Mouse (Mus musculus): ENCODE measurements around the gene Rnf135. TPM values are rescaled to one million over a fixed set of nuclear protein-coding genes. Genes with fewer than 3 reads are reported as not detected.

Gene Rnf135
- polyA plus RNA-seq, 1 experiment = 17.9 TPM

GRCm38 (mm10) chr11:80199316-80199715, 15.7 kb downstream of the Rnf135 start:
- TF ChIP-seq CTCF (IDR thresholded peaks at IDR 0.05; ENCODE audit: low read depth, low read length) = no peak
- TF ChIP-seq POLR2A (IDR thresholded peaks at IDR 0.05; ENCODE audit: borderline replicate concordance, low read depth, low read length) = no peak
- Histone ChIP-seq H3K27ac (ENCODE audit: insufficient read depth, low read depth, low read length) (no peak overlapping the region), H3K4me3 (ENCODE audit: insufficient read depth, low read length) (no peak overlapping the region), H3K4me1 (ENCODE audit: control insufficient read depth, insufficient read depth, low read length) (no peaks in the 10 kb centered on the region)

GRCm38 (mm10) chr11:80199773-80200172, 16.1 kb downstream of the Rnf135 start:
- Histone ChIP-seq H3K4me1 (ENCODE audit: control insufficient read depth, insufficient read depth, low read length) (no peaks in the 10 kb centered on the region), H3K27ac (ENCODE audit: insufficient read depth, low read depth, low read length) (no peak overlapping the region), H3K4me3 (ENCODE audit: insufficient read depth, low read length) (no peak overlapping the region)
- TF ChIP-seq POLR2A (IDR thresholded peaks at IDR 0.05; ENCODE audit: borderline replicate concordance, low read depth, low read length) (no peak), CTCF (IDR thresholded peaks at IDR 0.05; ENCODE audit: low read depth, low read length) (no peak)

- Histone ChIP-seq H3K4me1 (ENCODE audit: control insufficient read depth, insufficient read depth, low read length) (no peaks in the 10 kb centered on the region), H3K4me3 (ENCODE audit: insufficient read depth, low read length) (no peak overlapping the region), H3K27ac (ENCODE audit: insufficient read depth, low read depth, low read length) (no peak overlapping the region)
- TF ChIP-seq CTCF (IDR thresholded peaks at IDR 0.05; ENCODE audit: low read depth, low read length) (0 out of 2 replicates have a peak, but pooled peaks have one; percentile 16), POLR2A (IDR thresholded peaks at IDR 0.05; ENCODE audit: borderline replicate concordance, low read depth, low read length) (no peak)
Observed at GRCm38 (mm10) chr11:80200326-80200725, 16.7 kb downstream of the Rnf135 start.

GRCm38 (mm10) chr11:80202296-80202695, 18.6 kb downstream of the Rnf135 start:
- TF ChIP-seq POLR2A (IDR thresholded peaks at IDR 0.05; ENCODE audit: borderline replicate concordance, low read depth, low read length) (no peak), CTCF (IDR thresholded peaks at IDR 0.05; ENCODE audit: low read depth, low read length) (no peak)
- H3K4me1 ChIP-seq (ENCODE audit: control insufficient read depth, insufficient read depth, low read length) = no peaks in the 10 kb centered on the region
- no peak overlapping the region for H3K27ac ChIP-seq (ENCODE audit: insufficient read depth, low read depth, low read length)
- no peak overlapping the region for H3K4me3 ChIP-seq (ENCODE audit: insufficient read depth, low read length)

GRCm38 (mm10) chr11:80204037-80204436, 20.4 kb downstream of the Rnf135 start:
- Histone ChIP-seq H3K4me1 (ENCODE audit: control insufficient read depth, insufficient read depth, low read length) (no peaks in the 10 kb centered on the region), H3K4me3 (ENCODE audit: insufficient read depth, low read length) (no peak overlapping the region), H3K27ac (ENCODE audit: insufficient read depth, low read depth, low read length) (no peak overlapping the region)
- no peak for TF ChIP-seq CTCF (IDR thresholded peaks at IDR 0.05; ENCODE audit: low read depth, low read length)
- TF ChIP-seq POLR2A (IDR thresholded peaks at IDR 0.05; ENCODE audit: borderline replicate concordance, low read depth, low read length) = no peak

GRCm38 (mm10) chr11:80204941-80205340, 21.3 kb downstream of the Rnf135 start:
- Histone ChIP-seq H3K27ac (ENCODE audit: insufficient read depth, low read depth, low read length) (no peak overlapping the region), H3K4me1 (ENCODE audit: control insufficient read depth, insufficient read depth, low read length) (no peaks in the 10 kb centered on the region), H3K4me3 (ENCODE audit: insufficient read depth, low read length) (no peak overlapping the region)
- TF ChIP-seq CTCF (IDR thresholded peaks at IDR 0.05; ENCODE audit: low read depth, low read length) (no peak), POLR2A (IDR thresholded peaks at IDR 0.05; ENCODE audit: borderline replicate concordance, low read depth, low read length) (no peak)

- TF ChIP-seq CTCF (IDR thresholded peaks at IDR 0.05; ENCODE audit: low read depth, low read length) (no peak), POLR2A (IDR thresholded peaks at IDR 0.05; ENCODE audit: borderline replicate concordance, low read depth, low read length) (no peak)
- Histone ChIP-seq H3K4me1 (ENCODE audit: control insufficient read depth, insufficient read depth, low read length) (0 out of 2 replicates have a peak, but pooled peaks cover 4% of the 10 kb centered on the region), H3K4me3 (ENCODE audit: insufficient read depth, low read length) (no peak overlapping the region), H3K27ac (ENCODE audit: insufficient read depth, low read depth, low read length) (no peak overlapping the region)
Observed at GRCm38 (mm10) chr11:80208465-80208859, 24.8 kb downstream of the Rnf135 start.

- TF ChIP-seq CTCF (IDR thresholded peaks at IDR 0.05; ENCODE audit: low read depth, low read length) (no peak), POLR2A (IDR thresholded peaks at IDR 0.05; ENCODE audit: borderline replicate concordance, low read depth, low read length) (no peak)
- H3K4me3 ChIP-seq (ENCODE audit: insufficient read depth, low read length) = peak within 1 kb of the TSS; percentile 100
- peak within 1 kb of the TSS; percentile 83 for H3K27ac ChIP-seq (ENCODE audit: insufficient read depth, low read depth, low read length)
- 0 out of 2 replicates have a peak, but pooled peaks cover 4% of the 10 kb centered on the region for H3K4me1 ChIP-seq (ENCODE audit: control insufficient read depth, insufficient read depth, low read length)
Observed at GRCm38 (mm10) chr11:80208860-80209800, 25.5 kb downstream of the Rnf135 start, which contains the start of gene Rhot1. Gene Rhot1 (plus strand): TSS chr11:80209019.

- Histone ChIP-seq H3K4me1 (ENCODE audit: control insufficient read depth, insufficient read depth, low read length) (0 out of 2 replicates have a peak, but pooled peaks cover 4% of the 10 kb centered on the region), H3K27ac (ENCODE audit: insufficient read depth, low read depth, low read length) (peak overlapping the region; percentile 28), H3K4me3 (ENCODE audit: insufficient read depth, low read length) (peak overlapping the region; percentile 100)
- TF ChIP-seq POLR2A (IDR thresholded peaks at IDR 0.05; ENCODE audit: borderline replicate concordance, low read depth, low read length) (no peak), CTCF (IDR thresholded peaks at IDR 0.05; ENCODE audit: low read depth, low read length) (no peak)
Observed at GRCm38 (mm10) chr11:80210321-80210720, 26.7 kb downstream of the Rnf135 start.

GRCm38 (mm10) chr11:80212282-80212681, 28.6 kb downstream of the Rnf135 start:
- no peak overlapping the region for H3K4me3 ChIP-seq (ENCODE audit: insufficient read depth, low read length)
- TF ChIP-seq POLR2A (IDR thresholded peaks at IDR 0.05; ENCODE audit: borderline replicate concordance, low read depth, low read length) = no peak
- TF ChIP-seq CTCF (IDR thresholded peaks at IDR 0.05; ENCODE audit: low read depth, low read length) = no peak
- 0 out of 2 replicates have a peak, but pooled peaks cover 4% of the 10 kb centered on the region for H3K4me1 ChIP-seq (ENCODE audit: control insufficient read depth, insufficient read depth, low read length)
- no peak overlapping the region for H3K27ac ChIP-seq (ENCODE audit: insufficient read depth, low read depth, low read length)
